In genomic region chr9:50729600-50729999, GRCm38 (mm10) we compare ENCODE assay signal across 23 mouse cellular contexts. TPM values are rescaled to one million over a fixed set of nuclear protein-coding genes. Genes with fewer than 3 reads are reported as not detected.
DNase-seq lines count a peak whose midpoint lies in the region; ATAC-seq and TF ChIP-seq lines count a peak whose summit lies in the region.
"Had no signal": no experiment of that assay in that cellular context is flagged by ENCODE, and none has a peak within 500 bp of the region (broad histone marks: within the 10 kb centered on the region; RNA-seq: fewer than 3 reads in every experiment).

No protein-coding gene starts in this region.

- peaks cover 4% of the 10 kb centered on the region; the same call in 1 of the 2 replicates for H3K4me1 ChIP-seq in kidney, adult 2 months (ENCODE audit: control insufficient read depth, insufficient read depth, low read length)
- H3K4me1 ChIP-seq in neural tube, embryonic 13.5 days (replicated peaks), result peaks cover 44% of the 10 kb centered on the region
- no peaks in the 10 kb centered on the region; the same call in 1 of the 2 replicates for H3K4me1 ChIP-seq in stomach, postnatal 0 days (replicated peaks; ENCODE audit: control insufficient read depth, insufficient read depth)
- H3K4me1 ChIP-seq: intestine, embryonic 15.5 days had no signal

- H3K9ac ChIP-seq in neural tube, embryonic 13.5 days, result no peak overlapping the region
- H3K9ac ChIP-seq in stomach, postnatal 0 days (ENCODE audit: low read length), result no peak overlapping the region
- H3K9ac ChIP-seq: embryonic facial prominence, embryonic 12.5 days; hindbrain, embryonic 12.5 days; intestine, embryonic 15.5 days; limb, embryonic 15.5 days; liver, embryonic 14.5 days; lung, embryonic 14.5 days had no signal

- TF ChIP-seq EP300 in stomach, postnatal 0 days (optimal IDR thresholded peaks at IDR 0.05), result no peak

- no peak overlapping the region for H3K4me2 ChIP-seq in neural tube, embryonic 13.5 days
- H3K4me2 ChIP-seq in stomach, postnatal 0 days (replicated peaks; ENCODE audit: low read depth), result no peak overlapping the region
- H3K4me2 ChIP-seq: embryonic facial prominence, embryonic 12.5 days; hindbrain, embryonic 12.5 days; intestine, embryonic 15.5 days; limb, embryonic 15.5 days; lung, embryonic 14.5 days had no signal

- no peaks in the 10 kb centered on the region for H3K9me3 ChIP-seq in neural tube, embryonic 13.5 days
- no peaks in the 10 kb centered on the region for H3K9me3 ChIP-seq in stomach, postnatal 0 days (ENCODE audit: control insufficient read depth, low read length)
- H3K9me3 ChIP-seq: embryonic facial prominence, embryonic 12.5 days; hindbrain, embryonic 12.5 days; intestine, embryonic 15.5 days; limb, embryonic 15.5 days had no signal

- peak overlapping the region; percentile 75 for H3K27ac ChIP-seq in kidney, adult 2 months (ENCODE audit: insufficient read depth, low read depth, low read length)
- 0 out of 2 replicates have a peak overlapping the region, but pooled peaks have one; percentile 16 for H3K27ac ChIP-seq in neural tube, embryonic 13.5 days (replicated peaks)
- 0 out of 2 replicates have a peak overlapping the region, but pooled peaks have one; percentile 14 for H3K27ac ChIP-seq in stomach, postnatal 0 days (replicated peaks)
- H3K27ac ChIP-seq: embryonic facial prominence, embryonic 12.5 days; intestine, embryonic 15.5 days; limb, embryonic 15.5 days; liver, embryonic 14.5 days had no signal

- H3K36me3 ChIP-seq in kidney, adult 2 months (ENCODE audit: control insufficient read depth, insufficient read depth, low read length), result no peaks in the 10 kb centered on the region
- no peaks in the 10 kb centered on the region for H3K36me3 ChIP-seq in neural tube, embryonic 13.5 days
- H3K36me3 ChIP-seq in stomach, postnatal 0 days (ENCODE audit: control insufficient read depth, insufficient read depth, low read length), result no peaks in the 10 kb centered on the region
- H3K36me3 ChIP-seq: embryonic facial prominence, embryonic 12.5 days; hindbrain, embryonic 12.5 days; intestine, embryonic 15.5 days; limb, embryonic 15.5 days had no signal

- peak; percentile 51 for DNase-seq in kidney, adult 2 months
- DNase-seq in kidney, adult 8-10 months, result no peak
- no peak for DNase-seq in neural tube, embryonic 10.5 days (ENCODE audit: extremely low spot score, low spot score)
- DNase-seq in adipocyte (ENCODE audit: low spot score), result peak; percentile 29
- no peak for DNase-seq in stomach, postnatal 0 days (ENCODE audit: low spot score)
- DNase-seq in cerebellum, adult 8-10 months, result no peak
- DNase-seq: adrenal gland, adult 8-10 months; cerebellum, adult 11-12 months; cerebellum, postnatal 25 days; heart, postnatal 14 days; left cerebral cortex, postnatal 4 days; lung, embryonic 14.5 days; lung, postnatal 36 days; midbrain, embryonic 14.5 days had no signal

- TF ChIP-seq POLR2A in kidney, adult 2 months (IDR thresholded peaks at IDR 0.05; ENCODE audit: low read depth, low read length), result no peak

- no peaks in the 10 kb centered on the region for H3K27me3 ChIP-seq in kidney, adult 2 months (replicated peaks; ENCODE audit: control insufficient read depth, insufficient read depth, low read length)
- H3K27me3 ChIP-seq in neural tube, embryonic 13.5 days, result no peaks in the 10 kb centered on the region
- H3K27me3 ChIP-seq in stomach, postnatal 0 days (ENCODE audit: control insufficient read depth, insufficient read depth, low read length), result no peaks in the 10 kb centered on the region
- H3K27me3 ChIP-seq: embryonic facial prominence, embryonic 12.5 days; hindbrain, embryonic 12.5 days; intestine, embryonic 15.5 days; limb, embryonic 15.5 days had no signal

- 37% methylated on average over 4 of the region's 4 CpGs for WGBS in kidney, adult 2 months
- 64% methylated on average over 4 of the region's 4 CpGs for WGBS in neural tube, embryonic 13.5 days
- WGBS in stomach, postnatal 0 days, result 45% methylated on average over 4 of the region's 4 CpGs

- no peak for ATAC-seq in neural tube, embryonic 13.5 days (ENCODE audit: low read depth)
- peak; percentile 51 for ATAC-seq in stomach, postnatal 0 days (ENCODE audit: low FRiP score, low TSS enrichment)
- ATAC-seq in frontal cortex, adult (ENCODE audit: low TSS enrichment), result no peak
- ATAC-seq: intestine, embryonic 15.5 days had no signal

- no peak overlapping the region for H3K4me3 ChIP-seq in kidney, adult 2 months (ENCODE audit: insufficient read depth, low read depth, low read length)
- H3K4me3 ChIP-seq in neural tube, embryonic 13.5 days, result no peak overlapping the region
- no peak overlapping the region for H3K4me3 ChIP-seq in stomach, postnatal 0 days (ENCODE audit: low read depth, low read length)
- H3K4me3 ChIP-seq: embryonic facial prominence, embryonic 12.5 days; hindbrain, embryonic 12.5 days; intestine, embryonic 15.5 days; limb, embryonic 15.5 days; myocyte had no signal

- no peak for TF ChIP-seq CTCF in kidney, adult 2 months (conservative IDR thresholded peaks at IDR 0.05; ENCODE audit: insufficient read depth, insufficient read length, low read depth, low read length)
- no peak for TF ChIP-seq CTCF in stomach, postnatal 0 days (IDR thresholded peaks at IDR 0.05; ENCODE audit: low read depth)

RNA-seq across cellular contexts. Expression of gene Dixdc1, which starts 9.7 kb away (rescaled TPM):
- 4.6 and 5.3 TPM in 2 replicates for polyA plus RNA-seq in kidney, adult 2 months (2012; rRNA removed)
- 31.8 TPM in 2 replicates for polyA plus RNA-seq in neural tube, embryonic 13.5 days (2015; fragmentation: Nextera tagmentation; extraction: Ambion mirVana)
- polyA plus RNA-seq in stomach, postnatal 0 days (2015; fragmentation: Nextera tagmentation; extraction: Ambion mirVana), result 6.6 and 6.9 TPM in 2 replicates

RNA-seq across cellular contexts. Expression of gene 2310030G06Rik, which starts 16.7 kb away (rescaled TPM):
- polyA plus RNA-seq in kidney, adult 2 months (2012; rRNA removed), result 39.0 and 41.1 TPM in 2 replicates
- polyA plus RNA-seq in neural tube, embryonic 13.5 days (2015; fragmentation: Nextera tagmentation; extraction: Ambion mirVana), result 1.7 and 2.3 TPM in 2 replicates
- 22.3 and 22.4 TPM in 2 replicates for polyA plus RNA-seq in stomach, postnatal 0 days (2015; fragmentation: Nextera tagmentation; extraction: Ambion mirVana)

RNA-seq across cellular contexts. Expression of gene Cryab, which starts 21.5 kb away (rescaled TPM):
- 548 and 676 TPM in 2 replicates for polyA plus RNA-seq in kidney, adult 2 months (2012; rRNA removed)
- 15.3 and 19.5 TPM in 2 replicates for polyA plus RNA-seq in neural tube, embryonic 13.5 days (2015; fragmentation: Nextera tagmentation; extraction: Ambion mirVana)
- 147 and 174 TPM in 2 replicates for polyA plus RNA-seq in stomach, postnatal 0 days (2015; fragmentation: Nextera tagmentation; extraction: Ambion mirVana)

RNA-seq across cellular contexts. Expression of gene Hspb2, which starts 22.6 kb away (rescaled TPM):
- 20.0 and 21.1 TPM in 2 replicates for polyA plus RNA-seq in kidney, adult 2 months (2012; rRNA removed)
- polyA plus RNA-seq in neural tube, embryonic 13.5 days (2015; fragmentation: Nextera tagmentation; extraction: Ambion mirVana), result 2.4 and 4.5 TPM in 2 replicates
- 21.6 and 23.4 TPM in 2 replicates for polyA plus RNA-seq in stomach, postnatal 0 days (2015; fragmentation: Nextera tagmentation; extraction: Ambion mirVana)
- polyA plus RNA-seq: forebrain, embryonic 11.5 days had no signal

RNA-seq across cellular contexts. Expression of gene Fdxacb1, which starts 38.4 kb away (rescaled TPM):
- 3.6 and 4.3 TPM in 2 replicates for polyA plus RNA-seq in kidney, adult 2 months (2012; rRNA removed)
- polyA plus RNA-seq in neural tube, embryonic 13.5 days (2015; fragmentation: Nextera tagmentation; extraction: Ambion mirVana), result 8.9 and 12.9 TPM in 2 replicates
- 7.2 and 8.3 TPM in 2 replicates for polyA plus RNA-seq in stomach, postnatal 0 days (2015; fragmentation: Nextera tagmentation; extraction: Ambion mirVana)

Comparison
In these comparisons a context has a peak if more than half of its experiments do, and no peak if none do; other contexts are left out.
1. DNase-seq: peak in kidney, adult 2 months (single experiment) and adipocyte (single experiment); none in kidney, adult 8-10 months (0 of 2), neural tube, embryonic 10.5 days (single experiment), stomach, postnatal 0 days (single experiment) and cerebellum, adult 8-10 months (single experiment).
2. H3K27ac ChIP-seq: peak in every context shown above with its lines; median percentile 75 in kidney, adult 2 months; 16 in neural tube, embryonic 13.5 days; 14 in stomach, postnatal 0 days.